Mouse (Mus musculus): ENCODE data around the gene AC124108.1.

DNA sequence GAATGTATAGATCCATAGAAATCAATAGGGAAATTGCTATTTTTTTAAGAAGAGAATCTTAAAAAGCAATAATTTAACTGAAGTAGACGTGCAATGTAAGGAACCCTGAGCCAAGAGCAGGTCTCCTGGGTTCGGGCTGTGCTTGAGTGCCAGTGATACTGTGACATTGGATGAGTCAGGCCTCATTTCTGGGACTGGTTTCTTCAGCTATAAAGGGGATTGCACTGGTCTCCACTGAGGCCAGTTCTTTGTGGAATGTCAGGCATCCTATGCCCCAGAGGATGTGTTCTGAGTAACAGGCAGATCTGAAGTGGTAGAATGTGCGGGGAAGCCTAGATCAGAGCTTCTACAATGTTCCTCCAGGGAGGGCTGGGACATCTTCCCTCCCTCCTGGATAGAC, 15.6 kb downstream of the AC124108.1 start:
- TF ChIP-seq CTCF (conservative IDR thresholded peaks at IDR 0.05; ENCODE audit: insufficient read depth, insufficient read length, low read depth, low read length) (no peak), POLR2A (IDR thresholded peaks at IDR 0.05; ENCODE audit: low read depth, low read length) (no peak)

All from kidney, adult 2 months (tissue).